22 mouse cellular contexts compared by ENCODE assay signal in genomic region chr5:75823646-75824045, GRCm38 (mm10).
DNase-seq lines count a peak whose midpoint lies in the region; ATAC-seq and TF ChIP-seq lines count a peak whose summit lies in the region.
"Had no signal": no experiment of that assay in that cellular context is flagged by ENCODE, and none has a peak within 500 bp of the region (broad histone marks: within the 10 kb centered on the region; RNA-seq: fewer than 3 reads in every experiment).

No protein-coding gene starts in this region.

- no peak for TF ChIP-seq EP300 in heart, adult 2 months (IDR thresholded peaks at IDR 0.05; ENCODE audit: insufficient read depth, low read depth, low read length)

- no peaks in the 10 kb centered on the region for H3K9me3 ChIP-seq in heart, embryonic 10.5 days
- H3K9me3 ChIP-seq in liver, embryonic 11.5 days (ENCODE audit: control insufficient read depth, low read length), result no peaks in the 10 kb centered on the region
- no peaks in the 10 kb centered on the region for H3K9me3 ChIP-seq in midbrain, embryonic 11.5 days (ENCODE audit: control insufficient read depth, low read length)
- no peaks in the 10 kb centered on the region for H3K9me3 ChIP-seq in midbrain, embryonic 13.5 days
- H3K9me3 ChIP-seq: G1E had no signal

- no peaks in the 10 kb centered on the region; the same call in 1 of the 2 replicates for H3K36me3 ChIP-seq in heart, adult 2 months (ENCODE audit: control insufficient read depth, insufficient read depth, low read length)
- no peaks in the 10 kb centered on the region for H3K36me3 ChIP-seq in heart, embryonic 10.5 days
- H3K36me3 ChIP-seq in liver, embryonic 11.5 days (ENCODE audit: control insufficient read depth, insufficient read depth, low read length), result no peaks in the 10 kb centered on the region
- H3K36me3 ChIP-seq in midbrain, embryonic 11.5 days (ENCODE audit: control insufficient read depth, insufficient read depth, low read length), result no peaks in the 10 kb centered on the region
- H3K36me3 ChIP-seq in midbrain, embryonic 13.5 days, result no peaks in the 10 kb centered on the region
- H3K36me3 ChIP-seq: G1E had no signal

- no peak overlapping the region for H3K4me2 ChIP-seq in liver, embryonic 11.5 days
- H3K4me2 ChIP-seq in midbrain, embryonic 11.5 days, result no peak overlapping the region
- H3K4me2 ChIP-seq in midbrain, embryonic 13.5 days (replicated peaks), result no peak overlapping the region

- no peak overlapping the region for H3K27ac ChIP-seq in heart, adult 2 months
- no peak overlapping the region for H3K27ac ChIP-seq in heart, embryonic 10.5 days
- no peak overlapping the region for H3K27ac ChIP-seq in liver, embryonic 11.5 days (ENCODE audit: low read depth, low read length)
- no peak overlapping the region for H3K27ac ChIP-seq in midbrain, embryonic 11.5 days (ENCODE audit: low read depth, low read length)
- no peak overlapping the region for H3K27ac ChIP-seq in midbrain, embryonic 13.5 days

- H3K79me2 ChIP-seq in heart, adult 2 months (replicated peaks; ENCODE audit: control insufficient read depth, insufficient read depth, low read length), result no peaks in the 10 kb centered on the region

- no peak for TF ChIP-seq CTCF in heart, adult 2 months (IDR thresholded peaks at IDR 0.05)

- DNase-seq in heart, adult 11 months, result peak; percentile 55
- no peak for DNase-seq in heart, adult 2 months
- DNase-seq in heart, embryonic 10.5 days (ENCODE audit: low spot score), result peak; percentile 66
- DNase-seq in heart, adult 9 months (ENCODE audit: low spot score in 2 of 2), result no peak
- DNase-seq in liver, embryonic 11.5 days (ENCODE audit: low spot score), result peak; percentile 20
- DNase-seq in liver, result no peak
- DNase-seq in midbrain, embryonic 11.5 days (ENCODE audit: low spot score, missing footprints), result peak; percentile 14
- DNase-seq: adrenal gland, adult 2 months; adrenal gland, adult 8-10 months; adrenal gland, postnatal 10 days; adrenal gland, postnatal 14 days; adrenal gland, postnatal 25 days; adrenal gland, postnatal 36 days; B cell, adult 2 months; cerebellum, adult 11 months; cerebellum, adult 11-12 months had no signal

- 96% methylated on average over 3 of the region's 3 CpGs for WGBS in heart, adult 2 months
- WGBS in heart, embryonic 10.5 days, result 86% methylated on average over 3 of the region's 3 CpGs
- WGBS in liver, embryonic 11.5 days, result 86% methylated on average over 3 of the region's 3 CpGs
- 83% methylated on average over 3 of the region's 3 CpGs for WGBS in midbrain, embryonic 11.5 days
- 90% methylated on average over 3 of the region's 3 CpGs for WGBS in midbrain, embryonic 13.5 days

- H3K27me3 ChIP-seq in heart, adult 2 months (ENCODE audit: control insufficient read depth, insufficient read depth, low read length), result no peaks in the 10 kb centered on the region
- H3K27me3 ChIP-seq in heart, embryonic 10.5 days (ENCODE audit: insufficient read depth, poor library complexity, severe bottlenecking), result no peaks in the 10 kb centered on the region
- H3K27me3 ChIP-seq in liver, embryonic 11.5 days (replicated peaks; ENCODE audit: control insufficient read depth, insufficient read depth, low read length), result no peaks in the 10 kb centered on the region
- H3K27me3 ChIP-seq in midbrain, embryonic 11.5 days (ENCODE audit: control insufficient read depth, insufficient read depth, low read length), result no peaks in the 10 kb centered on the region
- H3K27me3 ChIP-seq in midbrain, embryonic 13.5 days, result peaks cover 2% of the 10 kb centered on the region; the same call in 1 of the 2 replicates
- H3K27me3 ChIP-seq: CH12.LX had no signal

- H3K9ac ChIP-seq in heart, adult 2 months (ENCODE audit: low read depth, low read length), result no peak overlapping the region
- no peak overlapping the region for H3K9ac ChIP-seq in liver, embryonic 11.5 days (ENCODE audit: low read depth, low read length)
- no peak overlapping the region for H3K9ac ChIP-seq in midbrain, embryonic 11.5 days (ENCODE audit: low read length)
- H3K9ac ChIP-seq in midbrain, embryonic 13.5 days (replicated peaks), result no peak overlapping the region

- H3K4me3 ChIP-seq in heart, adult 2 months, result no peak overlapping the region
- H3K4me3 ChIP-seq in heart, embryonic 10.5 days, result no peak overlapping the region
- H3K4me3 ChIP-seq in liver, embryonic 11.5 days (ENCODE audit: low read depth, low read length), result no peak overlapping the region
- no peak overlapping the region for H3K4me3 ChIP-seq in midbrain, embryonic 11.5 days (ENCODE audit: low read depth, low read length)
- H3K4me3 ChIP-seq in midbrain, embryonic 13.5 days (replicated peaks), result no peak overlapping the region

- ATAC-seq in liver, embryonic 11.5 days (replicated peaks; ENCODE audit: low FRiP score), result no peak
- ATAC-seq in midbrain, embryonic 11.5 days (ENCODE audit: low FRiP score), result no peak
- no peak for ATAC-seq in midbrain, embryonic 13.5 days
- ATAC-seq: activated CD4-positive, CD25-positive, alpha-beta regulatory T cell, adult 4 months; CD4-positive, CD25-positive, alpha-beta regulatory T cell, adult 4 months; Patski had no signal

- intact Hi-C loops in heart, adult 2 months (cut with DNase I), result no loop called here

- no peak for TF ChIP-seq POLR2A in heart, adult 2 months (IDR thresholded peaks at IDR 0.05; ENCODE audit: insufficient read depth, low read depth, low read length)

- peaks cover 9% of the 10 kb centered on the region for H3K4me1 ChIP-seq in heart, adult 2 months (ENCODE audit: control insufficient read depth, insufficient read depth, low read length)
- H3K4me1 ChIP-seq in heart, embryonic 10.5 days, result peaks cover 24% of the 10 kb centered on the region
- peaks cover 13% of the 10 kb centered on the region for H3K4me1 ChIP-seq in liver, embryonic 11.5 days (replicated peaks; ENCODE audit: control insufficient read depth, insufficient read depth, low read length)
- no peaks in the 10 kb centered on the region for H3K4me1 ChIP-seq in midbrain, embryonic 11.5 days (ENCODE audit: control insufficient read depth, insufficient read depth, low read length)
- no peaks in the 10 kb centered on the region for H3K4me1 ChIP-seq in midbrain, embryonic 13.5 days (replicated peaks)

Comparison
In these comparisons a context has a peak if more than half of its experiments do, and no peak if none do; other contexts are left out.
1. DNase-seq: peak in heart, adult 11 months (single experiment), heart, embryonic 10.5 days (single experiment), liver, embryonic 11.5 days (single experiment) and midbrain, embryonic 11.5 days (single experiment); none in heart, adult 2 months (0 of 2), heart, adult 9 months (0 of 2) and liver (single experiment).